Mouse (Mus musculus): Measurements from ENCODE around the gene Rps10.

DNA sequence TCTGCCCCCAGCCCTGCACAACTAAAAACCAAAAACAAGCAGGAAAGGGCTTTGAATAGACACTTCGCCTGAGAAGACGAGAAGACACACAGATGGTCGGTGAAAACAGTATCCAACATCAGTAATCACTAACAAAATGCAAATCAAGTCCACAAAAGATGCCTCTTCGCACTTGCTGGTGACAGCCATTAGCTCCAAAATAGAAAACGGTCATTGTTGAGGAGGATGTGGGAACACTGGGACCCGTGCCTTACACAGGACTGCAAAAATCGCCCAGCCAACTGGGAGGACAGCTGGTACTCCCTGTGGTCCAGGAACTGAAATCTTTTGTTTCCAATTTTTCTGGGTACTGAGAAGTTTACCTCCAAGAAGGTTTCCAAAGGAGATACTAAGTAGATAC lies 37.5 kb upstream of the Rps10 start:
- TF ChIP-seq CTCF (IDR thresholded peaks at IDR 0.05; ENCODE audit: low read depth) (no peak), EP300 (IDR thresholded peaks at IDR 0.05; ENCODE audit: low read depth) (no peak)
